Mouse (Mus musculus) stomach, postnatal 0 days (tissue): ENCODE results near the gene Rbms3.

ENCODE experiments used
- CTCF ChIP-seq: IDR thresholded peaks from 2 replicates; pipeline ENCODE4 v1.5.1; 2016; ENCODE audit warnings: antibody characterized with exemption, low read depth, mild to moderate bottlenecking, moderate library complexity
- EP300 ChIP-seq: optimal IDR thresholded peaks from 2 replicates; pipeline ENCODE3; 2016; ENCODE audit warnings: antibody characterized with exemption

DNA sequence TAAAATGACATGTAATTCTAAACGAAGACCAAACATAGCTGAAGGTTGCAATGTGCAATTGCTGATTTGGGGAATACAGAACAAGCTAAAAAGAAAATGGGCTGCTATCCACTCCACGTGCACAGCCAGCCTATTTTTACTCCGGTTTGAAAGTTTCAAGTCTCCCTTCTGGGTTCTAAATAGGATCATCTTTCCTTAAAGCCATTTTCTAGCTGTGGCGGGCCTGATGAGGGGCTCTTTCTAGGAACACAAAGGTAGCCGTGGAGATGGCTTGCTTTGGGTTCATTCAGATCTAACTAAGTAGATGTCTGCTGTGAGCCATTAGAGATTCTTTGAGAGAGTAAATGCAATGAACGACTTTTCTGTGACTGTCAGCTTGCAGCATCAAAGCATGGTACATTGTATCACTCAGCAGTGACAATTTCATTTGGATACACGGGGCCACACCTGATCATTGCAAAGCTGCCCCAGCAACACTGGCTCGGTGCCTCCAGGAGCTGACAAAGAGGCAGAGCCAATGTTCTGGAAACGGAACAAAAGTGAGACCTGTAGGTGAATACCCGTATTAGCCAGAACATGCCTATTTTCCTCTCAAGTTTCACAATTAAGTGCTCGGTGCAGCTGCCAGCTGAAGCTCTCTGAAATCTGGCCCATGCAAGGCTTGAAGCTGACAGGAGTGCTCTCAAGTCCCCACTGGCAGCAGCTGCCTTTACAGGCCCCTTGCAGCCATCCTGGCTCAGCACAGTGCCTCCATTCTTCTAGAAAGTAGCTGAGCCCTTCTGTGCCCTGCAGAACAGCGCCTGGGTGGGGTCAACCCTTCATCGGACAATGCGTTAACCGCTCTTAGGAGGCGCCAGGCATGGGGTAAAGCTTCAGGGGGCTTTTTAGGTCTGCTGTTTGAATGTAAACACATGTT, 822.3 kb downstream of the Rbms3 start:
- TF ChIP-seq CTCF (no peak; the same call in 1 of the 2 replicates), EP300 (no peak)
